Mouse (Mus musculus) layer of hippocampus, postnatal 10 days (tissue): ENCODE data around the gene Tmem223. TPM values are rescaled to one million over a fixed set of nuclear protein-coding genes. Genes with fewer than 3 reads are reported as not detected.

Experiments
- DNase-seq, 2 experiments: peaks; one replicate each; pipeline ENCODE4 v3.0.0; 2021; ENCODE audit warnings: low spot score in 2 of 2
- total RNA-seq, 2 experiments: library from RNA; stranded (reverse); gene quantifications; 2 replicates each; pipeline ENCODE4 v1.2.3; 2021

Gene Tmem223
- total RNA-seq, 2 experiments from 2014 or later: 99.9 to 120 TPM

GRCm38 (mm10) chr19:8742176-8742575 is 28.6 kb upstream of the Tmem223 start:
- DNase-seq: no peak

- DNase-seq: no peak
These were observed 25.4 kb upstream of the Tmem223 start for GRCm38 (mm10) chr19:8745382-8745781.

GRCm38 (mm10) chr19:8747368-8747767 is 23.4 kb upstream of the Tmem223 start:
- DNase-seq: no peak

- DNase-seq: no peak
These were observed 15.1 kb upstream of the Tmem223 start for GRCm38 (mm10) chr19:8755652-8756051.

- DNase-seq: peak; percentile 89 to 94
These were observed 14.0 kb upstream of the Tmem223 start, which contains the start of gene Nxf1 for GRCm38 (mm10) chr19:8756635-8757387. Gene Nxf1 (plus strand): TSS chr19:8757073.

GRCm38 (mm10) chr19:8757471-8757998 is 13.3 kb upstream of the Tmem223 start:
- DNase-seq: no peak

- no peak for DNase-seq
These were observed 11.9 kb upstream of the Tmem223 start for GRCm38 (mm10) chr19:8758899-8759298.

GRCm38 (mm10) chr19:8760757-8761156 is 10.0 kb upstream of the Tmem223 start:
- DNase-seq: no peak

GRCm38 (mm10) chr19:8763276-8763675 is 7.5 kb upstream of the Tmem223 start:
- DNase-seq: no peak

- no peak for DNase-seq
These were observed 5.2 kb upstream of the Tmem223 start for GRCm38 (mm10) chr19:8765562-8765961.

GRCm38 (mm10) chr19:8772996-8773395 is 2.2 kb downstream of the Tmem223 start:
- no peak for DNase-seq

- DNase-seq: no peak
These were observed 2.6 kb downstream of the Tmem223 start for GRCm38 (mm10) chr19:8773409-8773808.

- peak; percentile 98 for DNase-seq
These were observed 3.5 kb downstream of the Tmem223 start, which contains the start of gene Tmem179b for GRCm38 (mm10) chr19:8774086-8774835. Gene Tmem179b (minus strand): TSS chr19:8774467.

- DNase-seq: no peak
These were observed 4.2 kb downstream of the Tmem223 start for GRCm38 (mm10) chr19:8774951-8775421.

- DNase-seq: peak; percentile 83 to 87
These were observed 15.4 kb downstream of the Tmem223 start, which contains the start of gene Taf6l for GRCm38 (mm10) chr19:8786008-8786781. Gene Taf6l (minus strand): TSS chr19:8786417.

- DNase-seq: no peak
These were observed 17.7 kb downstream of the Tmem223 start for GRCm38 (mm10) chr19:8788521-8788920.

GRCm38 (mm10) chr19:8789171-8789570 is 18.4 kb downstream of the Tmem223 start:
- no peak for DNase-seq

GRCm38 (mm10) chr19:8790171-8790570 is 19.4 kb downstream of the Tmem223 start:
- peak in 1 of 2 experiments; percentile 37 for DNase-seq

GRCm38 (mm10) chr19:8798264-8798946 is 27.6 kb downstream of the Tmem223 start, which contains the start of gene Polr2g:
Gene Polr2g (minus strand): TSS chr19:8798577.
- peak; percentile 81 to 87 for DNase-seq

- no peak for DNase-seq
These were observed 28.1 kb downstream of the Tmem223 start for GRCm38 (mm10) chr19:8798947-8799315.
